Mouse (Mus musculus) olfactory bulb, adult 2 months (tissue): Measurements from ENCODE around the gene Spats2.

Experiments used
- CTCF ChIP-seq: fragments of 200-500 bp; IDR thresholded peaks from 2 replicates; pipeline ENCODE4 v1.5.1; 2012; ENCODE audit warnings: low read depth, mild to moderate bottlenecking, low read length, moderate library complexity; ENCODE audit not compliant: insufficient read depth
- POLR2A ChIP-seq: fragments of 200-500 bp; IDR thresholded peaks from 2 replicates; pipeline ENCODE4 v1.6.1; 2012; ENCODE audit warnings: mild to moderate bottlenecking, low read depth, low read length, moderate library complexity; ENCODE audit not compliant: insufficient read depth

DNA sequence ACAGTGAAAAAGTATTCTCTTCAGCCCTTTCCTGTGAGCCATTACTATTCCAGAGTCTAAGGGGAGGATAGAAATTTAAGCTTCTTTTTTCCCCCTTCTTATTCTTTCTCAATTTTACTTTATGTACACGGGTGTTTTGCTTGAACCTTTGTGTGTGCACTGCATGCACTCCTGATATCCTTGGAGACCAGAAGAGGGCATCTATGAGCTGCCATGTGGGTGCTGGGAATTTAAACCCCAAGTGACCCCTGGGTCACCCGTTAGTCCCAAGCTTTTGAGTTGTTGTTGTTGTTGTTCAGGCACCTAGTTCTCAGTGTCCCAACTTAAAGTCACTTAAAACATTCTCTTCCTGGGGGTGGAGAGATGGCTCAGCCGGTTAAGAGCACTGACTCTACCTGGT lies 25.7 kb upstream of the Spats2 start:
- no peak for TF ChIP-seq CTCF
- no peak for TF ChIP-seq POLR2A
